Mouse (Mus musculus) sigmoid colon, adult 10 weeks (tissue): Measurements from ENCODE around the gene Armh1. TPM values are rescaled to one million over a fixed set of nuclear protein-coding genes. Genes with fewer than 3 reads are reported as not detected.

ENCODE experiments used
- polyA plus RNA-seq: library from polyadenylated mRNA; stranded (reverse); fragments of 350-450 nt; fragmentation: Illumina TruSeq; extraction: RNeasy Lipid Tissue Mini Kit (QIAGEN cat#74804); gene quantifications from one replicate; pipeline ENCODE4 v1.2.3, GENCODE M21; 2014; ENCODE audit warnings: low read depth, low replicate concordance

Gene Armh1
- polyA plus RNA-seq: not detected

GRCm38 (mm10) chr4:117251801-117252316, at the start of gene Armh1, which contains the start of gene Tmem53:
Gene Armh1, minus strand, starts transcription at chr4:117252125.
Gene Tmem53, plus strand, starts transcription at chr4:117251951.

GRCm38 (mm10) chr4:117181863-117182758, 69.8 kb downstream of the Armh1 start, which contains the start of gene Kif2c:
Gene Kif2c, minus strand, starts transcription at chr4:117182639.

Other genes starting within 250 kb of the Armh1 start
- 14.4 TPM for gene Eif2b3, start 232.7 kb downstream of the Armh1 start, polyA plus RNA-seq
- gene Ptch2, start 156.1 kb downstream of the Armh1 start, polyA plus RNA-seq: not detected
- 2.7 TPM for gene Btbd19, start 126.4 kb downstream of the Armh1 start, polyA plus RNA-seq
- not detected for gene Tctex1d4, start 125.3 kb downstream of the Armh1 start, polyA plus RNA-seq
- gene Plk3, start 118.2 kb downstream of the Armh1 start, polyA plus RNA-seq: 2.1 TPM
- gene Rps8, start 95.9 kb downstream of the Armh1 start, polyA plus RNA-seq: 161 TPM
- gene Kif2c, start 69.5 kb downstream of the Armh1 start, polyA plus RNA-seq: 2.1 TPM
- 0.57 TPM for gene Tmem53, start 174 bp downstream of the Armh1 start, polyA plus RNA-seq
- gene Rnf220, start 244.9 kb upstream of the Armh1 start, polyA plus RNA-seq: 9.6 TPM